Mouse (Mus musculus) embryonic facial prominence, embryonic 11.5 days (tissue): ENCODE measurements around the gene Gpcpd1. TPM values are rescaled to one million over a fixed set of nuclear protein-coding genes. Genes with fewer than 3 reads are reported as not detected.

Experiments used
- ATAC-seq: fragments of 200-750 bp; cut with Nextera tagmentation; replicated peaks from 2 replicates; pipeline ENCODE4 v1.8.0; 2017; ENCODE audit warnings: low read depth; ENCODE audit not compliant: insufficient number of reproducible peaks, low FRiP score, low TSS enrichment
- DNase-seq: peaks from one replicate; pipeline ENCODE4 v3.0.0-alpha.2; 2015; ENCODE audit warnings: low spot score
- H3K27ac ChIP-seq: fragments of 300-500 bp; sonication (generic); replicated peaks from 2 replicates; pipeline ENCODE4 v1.5.1; 2014; ENCODE audit warnings: mild to moderate bottlenecking, low read depth, low read length, control low read depth
- H3K27me3 ChIP-seq: fragments of 300-500 bp; sonication (generic); 2 replicates; pipeline ENCODE4 v1.6.1; 2014; ENCODE audit warnings: mild to moderate bottlenecking, low read length, moderate library complexity, mixed read lengths; ENCODE audit not compliant: control insufficient read depth, insufficient read depth
- H3K36me3 ChIP-seq: fragments of 300-500 bp; sonication (generic); replicated peaks from 2 replicates; pipeline ENCODE4 v1.6.1; 2014; ENCODE audit warnings: low read depth, mild to moderate bottlenecking, low read length, moderate library complexity, mixed read lengths; ENCODE audit not compliant: control insufficient read depth, insufficient read depth
- H3K4me1 ChIP-seq: fragments of 300-500 bp; sonication (generic); 2 replicates; pipeline ENCODE4 v1.6.1; 2014; ENCODE audit warnings: low read length, mixed read lengths; ENCODE audit not compliant: control insufficient read depth, insufficient read depth
- H3K4me2 ChIP-seq: fragments of 300-500 bp; sonication (generic); 2 replicates; pipeline ENCODE4 v1.6.1; 2014; ENCODE audit warnings: low read depth, mild to moderate bottlenecking, control low read depth, low read length, moderate library complexity
- H3K4me3 ChIP-seq: fragments of 300-500 bp; sonication (generic); 2 replicates; pipeline ENCODE4 v1.5.1; 2014; ENCODE audit warnings: low read depth, low read length, control low read depth
- H3K9ac ChIP-seq: fragments of 300-500 bp; sonication (generic); replicated peaks from 2 replicates; pipeline ENCODE4 v1.6.1; 2014; ENCODE audit warnings: mild to moderate bottlenecking, control low read depth, low read length
- H3K9me3 ChIP-seq: fragments of 300-500 bp; sonication (generic); replicated peaks from 2 replicates; pipeline ENCODE4 v1.6.1; 2016; ENCODE audit warnings: mild to moderate bottlenecking, low read length, inconsistent platforms, mixed read lengths; ENCODE audit not compliant: control insufficient read depth
- WGBS: fragments of 180-500 bp; shearing (Covaris S2); extraction: QIAGEN DNeasy Blood & Tissue Kit; methylation state at CpG from one replicate; pipeline ENCODE4 v1.1.7; 2014; 5-methylcytosine and 5-hydroxymethylcytosine counted together
- polyA plus RNA-seq: library from polyadenylated mRNA; unstranded; fragments of >200 nt; fragmentation: Nextera tagmentation; extraction: Ambion mirVana; gene quantifications from 2 replicates; pipeline ENCODE4 v1.2.1, GENCODE M21; 2014

Gene Gpcpd1
- polyA plus RNA-seq, 1 experiment from 2014 or later = 40.1 TPM

GRCm38 (mm10) chr2:132582227-132582626, 5.3 kb downstream of the Gpcpd1 start:
- Histone ChIP-seq H3K27me3 (no peaks in the 10 kb centered on the region), H3K4me1 (no peaks in the 10 kb centered on the region), H3K9me3 (no peaks in the 10 kb centered on the region), H3K9ac (no peak overlapping the region), H3K36me3 (no peaks in the 10 kb centered on the region), H3K27ac (no peak overlapping the region), H3K4me3 (no peak overlapping the region), H3K4me2 (no peak overlapping the region)
- 71% methylated on average over 4 of the region's 4 CpGs for WGBS
- ATAC-seq (no peak), DNase-seq (no peak)

GRCm38 (mm10) chr2:132579689-132580088, 7.8 kb downstream of the Gpcpd1 start:
- Histone ChIP-seq H3K27ac (no peak overlapping the region), H3K4me1 (no peaks in the 10 kb centered on the region), H3K9ac (no peak overlapping the region), H3K27me3 (no peaks in the 10 kb centered on the region), H3K9me3 (no peaks in the 10 kb centered on the region), H3K4me3 (no peak overlapping the region), H3K36me3 (no peaks in the 10 kb centered on the region), H3K4me2 (no peak overlapping the region)
- no peak for ATAC-seq
- WGBS = 89% methylated on average over 3 of the region's 3 CpGs
- no peak for DNase-seq

GRCm38 (mm10) chr2:132578711-132579110, 8.8 kb downstream of the Gpcpd1 start:
- Histone ChIP-seq H3K9ac (no peak overlapping the region), H3K4me2 (no peak overlapping the region), H3K27me3 (no peaks in the 10 kb centered on the region), H3K4me3 (no peak overlapping the region), H3K27ac (no peak overlapping the region), H3K4me1 (no peaks in the 10 kb centered on the region), H3K9me3 (no peaks in the 10 kb centered on the region), H3K36me3 (no peaks in the 10 kb centered on the region)
- 95% methylated on average over 3 of the region's 3 CpGs for WGBS
- DNase-seq = no peak
- no peak for ATAC-seq

GRCm38 (mm10) chr2:132578059-132578458, 9.5 kb downstream of the Gpcpd1 start:
- peak overlapping the region; percentile 97 for H3K27ac ChIP-seq
- under 1% methylated on average over 38 of the region's 38 CpGs for WGBS
- H3K4me3 ChIP-seq = peak overlapping the region; percentile 79
- H3K36me3 ChIP-seq = no peaks in the 10 kb centered on the region
- H3K4me2 ChIP-seq = peak overlapping the region; percentile 49
- H3K27me3 ChIP-seq = no peaks in the 10 kb centered on the region
- H3K9me3 ChIP-seq = no peaks in the 10 kb centered on the region
- DNase-seq (peak; percentile 96), ATAC-seq (peak; percentile 99)
- H3K9ac ChIP-seq = peak overlapping the region; percentile 94
- H3K4me1 ChIP-seq = no peaks in the 10 kb centered on the region

- no peaks in the 10 kb centered on the region for H3K4me1 ChIP-seq
- H3K27me3 ChIP-seq = no peaks in the 10 kb centered on the region
- H3K4me3 ChIP-seq = peak overlapping the region; percentile 79
- peak overlapping the region; percentile 97 for H3K27ac ChIP-seq
- peak overlapping the region; percentile 49 for H3K4me2 ChIP-seq
- WGBS = under 1% methylated on average over 40 of the region's 41 CpGs
- peak overlapping the region; percentile 94 for H3K9ac ChIP-seq
- peak; percentile 80 for ATAC-seq
- peak; percentile 66 for DNase-seq
- no peaks in the 10 kb centered on the region for H3K36me3 ChIP-seq
- no peaks in the 10 kb centered on the region for H3K9me3 ChIP-seq
Measured at GRCm38 (mm10) chr2:132577431-132577981, 10.0 kb downstream of the Gpcpd1 start.

- Histone ChIP-seq H3K36me3 (no peaks in the 10 kb centered on the region), H3K4me3 (peak overlapping the region; percentile 79), H3K9me3 (no peaks in the 10 kb centered on the region), H3K27ac (no peak overlapping the region), H3K9ac (no peak overlapping the region), H3K4me2 (peak overlapping the region; percentile 49), H3K4me1 (no peaks in the 10 kb centered on the region), H3K27me3 (no peaks in the 10 kb centered on the region)
- ATAC-seq = no peak
- WGBS = 35% methylated on average over 3 of the region's 3 CpGs
- no peak for DNase-seq
Measured at GRCm38 (mm10) chr2:132576522-132577135, 10.9 kb downstream of the Gpcpd1 start.

- WGBS = 87% methylated on average over 11 of the region's 11 CpGs
- H3K4me3 ChIP-seq = no peak overlapping the region
- H3K4me1 ChIP-seq = no peaks in the 10 kb centered on the region
- H3K27ac ChIP-seq = no peak overlapping the region
- no peak overlapping the region for H3K9ac ChIP-seq
- no peak overlapping the region for H3K4me2 ChIP-seq
- DNase-seq = no peak
- no peak for ATAC-seq
- no peaks in the 10 kb centered on the region for H3K9me3 ChIP-seq
- no peaks in the 10 kb centered on the region for H3K36me3 ChIP-seq
- no peaks in the 10 kb centered on the region for H3K27me3 ChIP-seq
Measured at GRCm38 (mm10) chr2:132575759-132576439, 11.6 kb downstream of the Gpcpd1 start.

- Histone ChIP-seq H3K9me3 (no peaks in the 10 kb centered on the region), H3K4me2 (no peak overlapping the region), H3K4me3 (no peak overlapping the region), H3K9ac (no peak overlapping the region), H3K27me3 (no peaks in the 10 kb centered on the region), H3K36me3 (no peaks in the 10 kb centered on the region; the same call in 1 of the 2 replicates), H3K4me1 (no peaks in the 10 kb centered on the region), H3K27ac (no peak overlapping the region)
- 72% methylated on average over 3 of the region's 3 CpGs for WGBS
- ATAC-seq (no peak), DNase-seq (no peak)
Measured at GRCm38 (mm10) chr2:132575256-132575655, 12.3 kb downstream of the Gpcpd1 start.
